Mouse (Mus musculus): ENCODE results near the gene Isoc2b. TPM values are rescaled to one million over a fixed set of nuclear protein-coding genes. Genes with fewer than 3 reads are reported as not detected.
A peak's percentile ranks its signal among the peaks of the same experiment; 100 is the strongest.

Gene Isoc2b
- polyA plus RNA-seq, 1 experiment from 2014 or later: 6.5 TPM

GRCm38 (mm10) chr7:4850621-4851314, 19.3 kb downstream of the Isoc2b start:
- Histone ChIP-seq H3K27ac (no peak overlapping the region), H3K36me3 (no peaks in the 10 kb centered on the region), H3K27me3 (peaks cover 24% of the 10 kb centered on the region), H3K4me3 (no peak overlapping the region), H3K4me2 (no peak overlapping the region), H3K9ac (no peak overlapping the region), H3K9me3 (no peaks in the 10 kb centered on the region), H3K4me1 (no peaks in the 10 kb centered on the region)
- whole genome bisulfite sequencing: 77% methylated on average over 11 of the region's 11 CpGs
- ATAC-seq (ENCODE audit: insufficient number of reproducible peaks, insufficient read depth, low FRiP score, low TSS enrichment, low read depth): no peak

- no peaks in the 10 kb centered on the region for H3K36me3 ChIP-seq
- no peak overlapping the region for H3K9ac ChIP-seq
- no peak overlapping the region for H3K4me2 ChIP-seq
- WGBS: 51% methylated on average over 9 of the region's 9 CpGs
- no peak overlapping the region for H3K27ac ChIP-seq
- no peak overlapping the region for H3K4me3 ChIP-seq
- H3K9me3 ChIP-seq: no peaks in the 10 kb centered on the region
- ATAC-seq (ENCODE audit: insufficient number of reproducible peaks, insufficient read depth, low FRiP score, low TSS enrichment, low read depth): no peak
- peaks cover 37% of the 10 kb centered on the region for H3K27me3 ChIP-seq
- peaks cover 5% of the 10 kb centered on the region for H3K4me1 ChIP-seq
Observed at GRCm38 (mm10) chr7:4849372-4849771, 20.7 kb downstream of the Isoc2b start.

GRCm38 (mm10) chr7:4844917-4845309, 25.1 kb downstream of the Isoc2b start:
- H3K9me3 ChIP-seq: no peaks in the 10 kb centered on the region
- peak overlapping the region; percentile 94 for H3K4me2 ChIP-seq
- peak overlapping the region; percentile 48 for H3K4me3 ChIP-seq
- no peaks in the 10 kb centered on the region for H3K36me3 ChIP-seq
- peak overlapping the region; percentile 66 for H3K9ac ChIP-seq
- H3K4me1 ChIP-seq: peaks cover 28% of the 10 kb centered on the region
- H3K27me3 ChIP-seq: peaks cover 79% of the 10 kb centered on the region
- H3K27ac ChIP-seq: no peak overlapping the region
- 1% methylated on average over 13 of the region's 13 CpGs for WGBS
- peak; percentile 40 for ATAC-seq (ENCODE audit: insufficient number of reproducible peaks, insufficient read depth, low FRiP score, low TSS enrichment, low read depth)

GRCm38 (mm10) chr7:4844245-4844916, 25.7 kb downstream of the Isoc2b start, which contains the start of gene Shisa7:
Gene Shisa7 (minus strand): TSS chr7:4844696.
- ATAC-seq (ENCODE audit: insufficient number of reproducible peaks, insufficient read depth, low FRiP score, low TSS enrichment, low read depth): no peak
- H3K9ac ChIP-seq: peak within 1 kb of the TSS; percentile 66
- H3K27me3 ChIP-seq: peaks cover 79% of the 10 kb centered on the region
- H3K9me3 ChIP-seq: no peaks in the 10 kb centered on the region
- H3K4me3 ChIP-seq: peak within 1 kb of the TSS; percentile 48
- H3K36me3 ChIP-seq: no peaks in the 10 kb centered on the region
- H3K27ac ChIP-seq: no peak within 1 kb of the TSS
- 1% methylated on average over 41 of the region's 41 CpGs for WGBS
- peaks cover 28% of the 10 kb centered on the region for H3K4me1 ChIP-seq
- peak within 1 kb of the TSS; percentile 94 for H3K4me2 ChIP-seq

GRCm38 (mm10) chr7:4843604-4844244, 26.3 kb downstream of the Isoc2b start:
- no peak for ATAC-seq (ENCODE audit: insufficient number of reproducible peaks, insufficient read depth, low FRiP score, low TSS enrichment, low read depth)
- peaks cover 28% of the 10 kb centered on the region for H3K4me1 ChIP-seq
- no peak overlapping the region for H3K27ac ChIP-seq
- WGBS: under 1% methylated on average over 34 of the region's 34 CpGs
- H3K9me3 ChIP-seq: no peaks in the 10 kb centered on the region
- no peaks in the 10 kb centered on the region for H3K36me3 ChIP-seq
- H3K4me3 ChIP-seq: peak overlapping the region; percentile 48
- H3K27me3 ChIP-seq: peaks cover 81% of the 10 kb centered on the region
- peak overlapping the region; percentile 66 for H3K9ac ChIP-seq
- peak overlapping the region; percentile 94 for H3K4me2 ChIP-seq

- H3K9me3 ChIP-seq: no peaks in the 10 kb centered on the region
- no peak overlapping the region for H3K27ac ChIP-seq
- peak overlapping the region; percentile 36; the same call in 1 of the 2 replicates for H3K9ac ChIP-seq
- ATAC-seq (ENCODE audit: insufficient number of reproducible peaks, insufficient read depth, low FRiP score, low TSS enrichment, low read depth): peak; percentile 21; the same call in 1 of the 2 replicates
- 1% methylated on average over 16 of the region's 16 CpGs for WGBS
- peak overlapping the region; percentile 94 for H3K4me2 ChIP-seq
- H3K4me1 ChIP-seq: peaks cover 28% of the 10 kb centered on the region
- no peaks in the 10 kb centered on the region for H3K36me3 ChIP-seq
- H3K4me3 ChIP-seq: peak overlapping the region; percentile 48
- peaks cover 90% of the 10 kb centered on the region for H3K27me3 ChIP-seq
Observed at GRCm38 (mm10) chr7:4842634-4843131, 27.4 kb downstream of the Isoc2b start.

- H3K36me3 ChIP-seq: no peaks in the 10 kb centered on the region
- 57% methylated on average over 5 of the region's 5 CpGs for WGBS
- H3K4me1 ChIP-seq: peaks cover 28% of the 10 kb centered on the region
- no peak overlapping the region for H3K9ac ChIP-seq
- ATAC-seq (ENCODE audit: insufficient number of reproducible peaks, insufficient read depth, low FRiP score, low TSS enrichment, low read depth): no peak
- no peak overlapping the region for H3K27ac ChIP-seq
- peaks cover 93% of the 10 kb centered on the region for H3K27me3 ChIP-seq
- H3K9me3 ChIP-seq: no peaks in the 10 kb centered on the region
- H3K4me3 ChIP-seq: no peak overlapping the region
- H3K4me2 ChIP-seq: peak overlapping the region; percentile 94
Observed at GRCm38 (mm10) chr7:4842077-4842476, 28.0 kb downstream of the Isoc2b start.

GRCm38 (mm10) chr7:4837639-4838038, 32.4 kb downstream of the Isoc2b start:
- WGBS: 8% methylated on average over 1 of the region's 1 CpGs
- Histone ChIP-seq H3K4me2 (no peak overlapping the region), H3K27me3 (peaks cover 90% of the 10 kb centered on the region), H3K4me3 (no peak overlapping the region), H3K4me1 (peaks cover 15% of the 10 kb centered on the region), H3K9me3 (no peaks in the 10 kb centered on the region), H3K36me3 (no peaks in the 10 kb centered on the region), H3K27ac (no peak overlapping the region), H3K9ac (0 out of 2 replicates have a peak overlapping the region, but pooled peaks have one; percentile 16)
- ATAC-seq (ENCODE audit: insufficient number of reproducible peaks, insufficient read depth, low FRiP score, low TSS enrichment, low read depth): no peak

- no peak overlapping the region for H3K27ac ChIP-seq
- WGBS: under 1% methylated on average over 50 of the region's 51 CpGs
- peaks cover 10% of the 10 kb centered on the region for H3K4me1 ChIP-seq
- 0 out of 2 replicates have a peak, but pooled peaks have one; percentile 8 for ATAC-seq (ENCODE audit: insufficient number of reproducible peaks, insufficient read depth, low FRiP score, low TSS enrichment, low read depth)
- no peaks in the 10 kb centered on the region for H3K36me3 ChIP-seq
- peaks cover 88% of the 10 kb centered on the region for H3K27me3 ChIP-seq
- peak overlapping the region; percentile 50 for H3K4me3 ChIP-seq
- no peaks in the 10 kb centered on the region for H3K9me3 ChIP-seq
- H3K9ac ChIP-seq: peak overlapping the region; percentile 64
- H3K4me2 ChIP-seq: peak overlapping the region; percentile 85
Observed at GRCm38 (mm10) chr7:4836351-4836792, 33.7 kb downstream of the Isoc2b start.

GRCm38 (mm10) chr7:4835631-4836327, 34.3 kb downstream of the Isoc2b start:
- WGBS: 7% methylated on average over 33 of the region's 34 CpGs
- Histone ChIP-seq H3K4me2 (peak overlapping the region; percentile 85), H3K27me3 (peaks cover 89% of the 10 kb centered on the region), H3K27ac (no peak overlapping the region), H3K4me3 (peak overlapping the region; percentile 50), H3K36me3 (no peaks in the 10 kb centered on the region), H3K9ac (peak overlapping the region; percentile 64), H3K4me1 (peaks cover 10% of the 10 kb centered on the region), H3K9me3 (no peaks in the 10 kb centered on the region)
- peak; percentile 53; the same call in 1 of the 2 replicates for ATAC-seq (ENCODE audit: insufficient number of reproducible peaks, insufficient read depth, low FRiP score, low TSS enrichment, low read depth)

- Histone ChIP-seq H3K4me2 (no peak overlapping the region), H3K9ac (no peak overlapping the region), H3K27ac (no peak overlapping the region), H3K36me3 (no peaks in the 10 kb centered on the region), H3K4me1 (no peaks in the 10 kb centered on the region), H3K4me3 (no peak overlapping the region), H3K9me3 (no peaks in the 10 kb centered on the region), H3K27me3 (peaks cover 49% of the 10 kb centered on the region)
- no peak for ATAC-seq (ENCODE audit: insufficient number of reproducible peaks, insufficient read depth, low FRiP score, low TSS enrichment, low read depth)
- 3% methylated on average over 12 of the region's 12 CpGs for WGBS
Observed at GRCm38 (mm10) chr7:4830476-4830875, 39.6 kb downstream of the Isoc2b start.
